Mouse (Mus musculus) cerebellum, postnatal 14 days (tissue): ENCODE data around the gene Mcm2.

ENCODE experiments used
- DNase-seq, 2 experiments: peaks; one replicate each; pipeline ENCODE4 v3.0.0; 2021; ENCODE audit warnings: mixed read lengths in 2 of 2

Mcm2 gene

GRCm38 (mm10) chr6:88898534-88899048 lies at the start of gene Mcm2:
TSS of gene Mcm2 (minus strand) at chr6:88898780.
- peak; percentile 93 to 94 for DNase-seq

GRCm38 (mm10) chr6:88947771-88948170 lies 49.2 kb upstream of the Mcm2 start:
- DNase-seq, result no peak

DNA sequence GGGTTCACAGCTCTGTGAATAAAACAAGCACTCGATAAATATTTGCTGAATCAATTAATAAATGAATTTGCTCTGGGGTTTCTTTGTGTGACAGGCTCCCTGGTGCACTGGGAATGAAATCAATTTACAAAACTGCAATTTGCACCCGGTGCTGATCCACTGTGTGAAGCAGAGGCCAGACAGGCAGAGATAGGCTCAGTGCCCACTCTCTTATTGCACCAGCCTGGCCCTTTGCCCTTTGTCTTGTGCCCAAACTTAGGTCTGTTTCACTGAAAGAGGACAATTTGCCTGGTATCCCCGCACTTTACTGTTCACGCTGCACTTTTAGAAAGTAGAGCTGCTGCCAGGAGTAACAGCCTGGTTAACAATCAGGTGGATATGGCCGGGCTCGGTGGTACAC lies 47.9 kb upstream of the Mcm2 start:
- DNase-seq, result peak in 1 of 2 experiments; percentile 13

DNA sequence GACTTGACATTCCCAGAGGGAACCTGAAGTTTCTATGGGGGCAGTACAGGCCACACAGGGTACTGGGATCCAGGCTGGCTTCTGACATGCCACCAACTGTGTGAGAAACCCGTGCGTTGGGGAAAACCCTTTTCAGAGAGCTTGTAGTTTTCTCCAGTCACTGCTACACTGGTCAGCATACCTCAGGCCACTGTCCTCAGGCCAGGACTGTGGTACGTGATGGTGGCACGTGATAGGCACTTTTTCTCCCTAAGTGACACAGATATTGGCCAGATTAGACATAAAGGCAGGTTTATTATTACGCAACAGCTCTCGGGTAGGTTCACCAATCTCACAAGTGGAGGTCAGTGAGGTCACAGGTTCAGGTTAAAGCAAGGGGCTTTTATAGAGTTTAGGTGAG lies 45.1 kb upstream of the Mcm2 start:
- DNase-seq, result no peak

DNA sequence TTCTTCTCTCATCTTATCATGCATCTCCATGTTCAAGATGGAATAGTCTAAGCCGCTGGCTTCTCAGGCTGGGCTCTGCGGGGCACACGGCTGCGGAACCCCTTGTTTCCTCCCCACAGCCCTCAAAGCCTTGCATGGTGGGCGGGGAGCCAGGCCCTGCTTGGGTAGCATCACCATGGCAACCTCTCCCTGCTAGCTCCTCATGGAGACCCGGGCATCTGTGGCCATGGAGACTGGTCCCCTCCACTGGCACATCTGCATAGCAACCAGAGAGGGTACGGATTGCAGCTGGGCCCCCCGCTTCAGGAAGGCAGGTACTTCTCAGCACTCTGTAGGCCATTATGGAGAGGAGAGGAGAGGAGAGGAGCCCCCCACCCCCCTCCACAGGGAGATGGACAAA lies 44.0 kb upstream of the Mcm2 start:
- DNase-seq, result peak; percentile 67 to 78

DNA sequence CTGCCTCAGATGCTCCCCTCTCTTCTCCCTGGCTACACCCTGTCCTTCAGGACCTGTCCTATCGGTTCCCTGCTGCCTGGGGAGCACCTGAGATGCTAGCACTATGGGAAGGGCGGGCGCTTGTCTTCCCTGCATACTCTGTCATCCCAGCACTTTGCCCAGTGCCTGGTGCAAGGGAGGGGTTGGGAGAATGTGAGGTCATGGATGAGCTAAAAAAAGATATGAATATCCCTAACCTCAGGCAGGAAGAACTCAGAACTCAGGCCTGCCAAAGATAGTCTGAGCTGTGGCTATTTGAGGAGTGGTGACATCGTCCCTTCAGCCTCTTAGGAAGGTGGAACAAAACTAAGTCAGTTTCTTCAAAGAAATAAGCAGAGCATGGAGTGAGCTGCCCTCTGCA lies 43.0 kb upstream of the Mcm2 start:
- peak in 1 of 2 experiments; percentile 24 for DNase-seq

- DNase-seq, result peak in 1 of 2 experiments; percentile 30
Measured at GRCm38 (mm10) chr6:88940090-88940916, 41.7 kb upstream of the Mcm2 start.

DNA sequence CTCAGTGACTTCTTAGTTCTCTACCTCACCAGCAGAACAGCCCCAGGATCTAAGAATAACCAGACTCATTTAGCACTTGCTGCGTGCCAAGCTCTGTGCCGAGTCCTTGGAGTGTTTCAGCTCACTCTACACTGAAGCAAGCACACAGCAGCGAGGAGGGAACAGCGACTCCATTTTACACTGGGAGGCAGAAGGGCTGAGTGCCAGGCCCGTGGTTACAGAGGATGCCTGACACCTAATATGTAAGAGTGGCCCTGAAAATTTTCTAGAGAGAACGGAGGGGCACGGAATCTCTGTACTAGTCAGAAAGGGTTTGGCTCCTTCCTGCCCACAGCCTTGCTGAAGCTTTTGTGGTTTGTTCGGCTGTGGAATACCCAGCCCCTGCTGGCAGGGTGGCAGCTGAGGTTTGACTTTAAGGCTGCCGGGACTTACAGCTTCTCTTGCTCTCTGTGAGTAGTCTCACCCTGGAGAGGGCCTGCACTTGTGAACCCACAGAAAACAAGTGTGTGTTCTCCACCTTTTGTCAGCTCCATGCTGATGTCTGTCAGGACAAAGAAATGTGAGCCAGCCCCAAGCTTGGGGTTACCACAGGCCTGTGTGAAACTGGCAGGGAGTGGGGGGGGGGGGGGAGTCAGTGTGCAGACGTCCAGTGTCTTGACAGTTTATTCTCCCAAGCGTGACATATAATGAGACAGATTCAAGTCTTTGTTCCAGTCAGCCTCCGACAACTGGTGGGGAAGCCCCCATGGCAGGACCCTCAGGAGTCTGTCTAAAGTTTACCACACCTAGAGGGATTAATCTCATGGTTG lies 40.9 kb upstream of the Mcm2 start:
- DNase-seq, result peak; percentile 53 to 54

DNA sequence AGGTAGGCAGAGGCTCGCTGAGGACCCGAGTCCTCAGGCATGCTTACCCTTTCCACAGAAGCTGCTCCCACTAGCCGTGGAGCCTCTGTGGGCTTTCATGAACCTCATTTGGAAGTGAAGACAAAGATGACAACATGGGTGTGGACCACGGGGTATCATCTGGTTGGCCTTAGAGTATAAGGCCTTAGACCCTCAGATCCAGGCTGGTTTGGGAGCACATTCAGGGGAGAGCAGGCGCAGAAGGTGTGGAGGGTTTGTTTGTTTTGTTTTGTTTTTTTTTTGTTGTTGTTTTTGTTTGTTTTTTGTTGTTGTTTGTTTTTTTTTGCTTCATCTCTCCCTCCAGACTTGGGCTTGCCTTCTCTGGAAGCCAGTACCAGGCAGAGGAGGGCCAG lies 40.1 kb upstream of the Mcm2 start:
- no peak for DNase-seq

GRCm38 (mm10) chr6:88937971-88938663 lies 39.5 kb upstream of the Mcm2 start:
- DNase-seq, result peak in 1 of 2 experiments; percentile 11

DNA sequence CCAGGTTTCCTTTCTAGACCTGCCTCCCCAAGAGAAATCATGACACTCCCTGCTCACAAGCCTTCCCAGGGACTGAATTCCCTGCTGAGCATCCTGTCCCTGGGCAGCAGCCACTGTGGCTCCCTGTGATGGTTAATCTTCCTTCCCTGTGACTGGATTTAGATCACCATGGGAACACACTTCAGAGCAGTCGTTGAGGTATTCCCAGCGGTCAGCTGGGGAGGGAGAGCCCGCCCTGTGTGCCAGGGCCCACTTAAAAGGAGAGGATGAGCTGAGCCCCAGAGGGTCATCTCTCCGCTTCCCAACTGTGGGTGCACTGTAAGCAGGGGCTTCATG lies 38.6 kb upstream of the Mcm2 start:
- DNase-seq, result peak in 1 of 2 experiments; percentile 7

DNA sequence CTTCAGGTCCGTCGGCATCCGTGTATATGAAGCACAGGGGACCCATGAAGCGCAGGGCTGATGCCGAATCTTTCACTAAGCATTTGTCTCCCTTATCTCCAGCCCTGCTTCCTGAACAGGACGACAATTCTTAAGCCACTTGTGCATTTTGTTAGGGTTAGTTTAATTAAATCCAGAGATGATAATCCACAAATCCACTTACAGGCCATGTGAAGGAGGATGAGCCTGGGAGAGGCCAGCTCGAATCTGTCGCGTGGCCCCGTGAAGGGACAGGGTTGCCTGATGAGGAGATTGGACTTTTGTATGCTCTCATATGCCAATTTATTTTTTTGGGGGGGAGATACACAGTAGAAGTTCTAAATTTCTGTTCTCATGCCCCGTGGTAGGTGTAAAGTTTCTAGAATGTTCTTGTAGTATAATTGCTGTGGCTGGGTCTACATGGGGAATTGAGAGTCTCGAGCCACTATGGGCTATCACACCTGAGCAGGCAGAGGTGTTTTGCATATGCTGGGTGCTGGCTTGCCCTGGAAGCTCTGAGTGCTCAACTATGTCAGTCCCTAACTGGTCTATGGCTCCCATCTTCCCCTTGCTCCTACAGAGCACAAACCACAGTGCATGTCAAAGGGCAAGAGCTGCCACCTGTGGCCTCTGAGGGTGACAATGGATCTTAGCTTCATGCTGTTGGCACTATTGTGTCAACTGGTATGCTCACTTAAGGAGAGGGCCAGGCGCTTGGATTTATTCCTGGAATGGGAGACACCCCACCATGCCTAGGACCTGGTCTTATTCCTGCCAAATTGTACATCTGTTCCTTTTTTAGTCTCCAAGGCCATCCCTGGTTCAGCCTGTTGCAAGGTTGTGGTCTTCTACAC lies 38.0 kb upstream of the Mcm2 start:
- peak; percentile 35 to 60 for DNase-seq

GRCm38 (mm10) chr6:88935735-88936276 lies 37.2 kb upstream of the Mcm2 start:
- DNase-seq, result peak; percentile 81 to 89

- DNase-seq, result peak in 1 of 2 experiments; percentile 17
Measured at GRCm38 (mm10) chr6:88934816-88935215, 36.2 kb upstream of the Mcm2 start.

DNA sequence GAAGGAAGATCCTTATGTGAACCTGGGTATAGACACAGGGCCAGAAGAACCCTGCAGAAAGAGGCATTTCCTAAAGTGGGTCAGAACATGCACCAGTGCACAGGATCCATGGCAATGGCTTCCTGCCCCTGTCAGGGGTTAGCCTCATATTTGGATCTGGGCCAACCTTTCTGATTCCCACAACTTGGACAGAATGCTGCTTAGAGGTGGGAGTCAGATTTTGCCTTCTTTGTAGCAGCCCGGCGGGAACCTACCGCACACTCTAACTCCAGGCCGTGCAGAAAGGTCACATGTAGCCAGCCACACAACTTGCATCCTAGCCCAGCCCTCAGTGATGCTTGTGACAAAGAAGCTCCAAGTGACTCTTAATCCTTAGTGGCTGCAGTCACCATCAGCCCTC lies 35.6 kb upstream of the Mcm2 start:
- DNase-seq, result peak in 1 of 2 experiments; percentile 35

DNA sequence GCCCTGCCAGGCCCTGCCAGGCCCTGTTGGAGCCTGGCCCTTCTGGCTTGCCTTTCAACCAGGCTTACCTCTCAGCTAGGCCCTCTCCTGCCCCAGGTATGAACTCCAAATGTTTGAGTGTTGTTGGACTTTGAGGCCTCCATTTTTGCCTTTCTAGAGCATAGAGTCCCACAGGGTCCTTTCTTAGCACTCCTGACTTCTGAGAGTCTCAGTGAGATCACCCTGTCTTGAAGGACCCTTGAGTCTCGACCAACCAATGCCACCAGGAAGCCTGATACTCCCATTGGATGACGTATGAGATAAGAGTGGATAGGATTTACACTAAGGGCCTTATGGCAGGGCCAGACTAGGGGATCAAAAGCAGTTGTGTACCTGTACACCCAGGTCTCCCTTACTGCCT lies 32.9 kb upstream of the Mcm2 start:
- DNase-seq, result no peak

DNA sequence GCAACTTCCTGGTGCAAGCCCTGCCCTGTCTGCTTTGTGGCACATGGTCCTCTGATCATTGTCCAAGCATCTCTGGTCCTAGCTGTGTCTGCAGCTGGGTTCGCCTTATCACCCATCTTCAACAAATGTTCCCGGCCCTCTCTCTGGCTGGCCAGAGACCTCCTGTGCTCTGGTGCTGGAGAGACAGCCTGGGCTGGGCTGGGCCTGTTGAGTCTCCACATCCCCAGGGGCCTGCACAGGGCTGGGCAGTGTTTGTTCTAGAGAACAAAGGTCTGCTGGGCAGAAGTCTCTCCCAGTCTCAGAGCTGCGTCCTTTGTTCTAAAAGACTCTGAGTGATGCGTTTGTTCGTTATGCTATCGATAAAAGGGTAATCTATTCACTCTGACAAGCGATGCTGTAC lies 31.5 kb upstream of the Mcm2 start:
- DNase-seq, result peak in 1 of 2 experiments; percentile 14

- DNase-seq, result peak in 1 of 2 experiments; percentile 7
Measured at GRCm38 (mm10) chr6:88929451-88929850, 30.9 kb upstream of the Mcm2 start.

DNA sequence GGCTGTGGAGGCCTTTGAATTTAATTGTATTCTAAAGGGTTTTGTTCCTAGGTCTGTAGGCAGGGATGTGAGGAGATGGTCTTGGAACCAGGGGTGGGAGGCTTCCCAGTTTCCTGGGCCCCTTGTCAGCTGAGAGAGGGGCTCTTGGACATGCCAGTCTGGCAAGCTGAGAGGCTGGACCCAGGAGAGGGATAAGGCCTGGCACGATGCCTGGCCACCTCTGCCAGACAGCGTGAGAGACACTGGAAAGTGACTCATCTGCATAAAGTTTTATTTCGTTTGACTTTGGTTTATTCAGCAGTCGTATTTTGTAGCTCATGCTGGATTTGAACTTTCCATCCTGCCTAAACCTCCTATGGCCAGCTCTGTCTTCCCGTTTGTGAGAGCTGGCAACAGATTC lies 30.0 kb upstream of the Mcm2 start:
- DNase-seq, result peak in 1 of 2 experiments; percentile 41

DNA sequence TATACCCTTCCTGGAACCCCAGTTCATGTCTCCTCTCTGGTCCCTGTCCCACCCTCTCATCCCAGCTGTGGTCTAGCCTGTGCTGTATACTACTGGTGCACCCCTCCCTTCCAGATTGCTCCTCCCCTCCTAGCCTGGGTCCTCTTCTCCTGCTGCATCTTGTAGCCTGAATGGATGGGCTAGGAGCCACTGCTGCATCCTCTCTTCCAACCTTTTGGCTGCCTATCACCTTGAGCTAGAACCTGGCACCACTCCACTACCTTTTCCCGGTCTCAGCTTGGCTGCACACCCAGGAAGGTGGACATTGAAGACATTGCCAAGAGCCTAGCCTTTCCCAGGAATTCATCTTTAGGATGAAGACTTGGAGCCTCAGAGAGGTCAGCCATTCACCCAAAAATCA lies 29.4 kb upstream of the Mcm2 start:
- DNase-seq, result peak; percentile 74 to 80

DNA sequence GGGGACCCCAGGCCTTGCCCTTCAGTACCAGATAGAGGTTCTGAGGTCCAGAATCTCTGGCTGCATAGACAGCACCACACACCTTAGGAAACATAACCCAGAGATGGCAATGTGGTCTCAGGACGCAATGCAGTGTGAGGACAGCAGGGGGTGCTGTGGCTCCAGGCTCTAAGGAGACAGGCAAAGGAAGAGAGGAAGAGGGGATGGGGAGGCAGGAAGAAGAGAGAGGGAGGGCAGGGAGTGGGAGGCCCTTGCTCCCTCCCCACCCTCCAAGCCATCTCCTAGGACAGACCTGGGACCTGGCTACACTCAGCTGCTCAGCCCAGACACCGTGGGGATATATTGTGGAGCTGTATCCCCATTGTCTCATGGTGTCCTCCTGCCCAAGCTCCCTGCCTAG lies 29.0 kb upstream of the Mcm2 start:
- DNase-seq, result peak; percentile 92 to 94

GRCm38 (mm10) chr6:88926870-88927269 lies 28.3 kb upstream of the Mcm2 start:
- no peak for DNase-seq
